Mouse (Mus musculus) hematopoietic multipotent progenitor cell, adult 10-12 weeks (in vitro differentiated cells): ENCODE measurements around the gene Mroh3. TPM values are rescaled to one million over a fixed set of nuclear protein-coding genes. Genes with fewer than 3 reads are reported as not detected.

ENCODE experiments used
- polyA plus RNA-seq: library from polyadenylated mRNA; stranded (reverse); fragments of >175 nt; gene quantifications from 2 replicates; pipeline ENCODE4 v1.2.3, GENCODE M21; 2012; ENCODE audit warnings: low replicate concordance

Gene Mroh3
- polyA plus RNA-seq = not detected in 2 replicates

DNA sequence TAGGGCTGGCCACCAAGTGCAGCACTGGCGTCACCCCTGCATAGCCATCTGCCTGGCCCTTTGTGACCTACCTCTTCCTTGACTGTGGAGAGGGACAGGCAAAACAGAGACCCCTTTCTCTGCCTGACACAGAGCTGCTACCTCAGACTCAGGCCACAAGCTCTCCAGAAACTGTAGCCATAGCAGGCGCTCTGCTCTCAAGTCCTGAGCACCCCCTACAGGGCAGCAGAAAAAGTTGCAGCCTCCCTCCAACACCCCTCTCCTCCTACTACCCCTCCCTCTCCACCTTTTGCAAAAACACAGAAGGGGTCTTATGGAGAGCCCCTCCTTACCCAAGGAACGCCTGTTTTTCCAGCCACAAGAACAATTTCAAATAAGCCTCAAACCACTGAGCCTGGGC is at the start of gene Mroh3:
Gene Mroh3, minus strand, starts transcription at position 26 of the 400 bp plus-strand sequence.

GRCm38 (mm10) chr1:136260635-136261238 is 48.1 kb upstream of the Mroh3 start, which contains the start of gene Gpr25:
TSS of gene Gpr25 (minus strand) at chr1:136260873.

DNA sequence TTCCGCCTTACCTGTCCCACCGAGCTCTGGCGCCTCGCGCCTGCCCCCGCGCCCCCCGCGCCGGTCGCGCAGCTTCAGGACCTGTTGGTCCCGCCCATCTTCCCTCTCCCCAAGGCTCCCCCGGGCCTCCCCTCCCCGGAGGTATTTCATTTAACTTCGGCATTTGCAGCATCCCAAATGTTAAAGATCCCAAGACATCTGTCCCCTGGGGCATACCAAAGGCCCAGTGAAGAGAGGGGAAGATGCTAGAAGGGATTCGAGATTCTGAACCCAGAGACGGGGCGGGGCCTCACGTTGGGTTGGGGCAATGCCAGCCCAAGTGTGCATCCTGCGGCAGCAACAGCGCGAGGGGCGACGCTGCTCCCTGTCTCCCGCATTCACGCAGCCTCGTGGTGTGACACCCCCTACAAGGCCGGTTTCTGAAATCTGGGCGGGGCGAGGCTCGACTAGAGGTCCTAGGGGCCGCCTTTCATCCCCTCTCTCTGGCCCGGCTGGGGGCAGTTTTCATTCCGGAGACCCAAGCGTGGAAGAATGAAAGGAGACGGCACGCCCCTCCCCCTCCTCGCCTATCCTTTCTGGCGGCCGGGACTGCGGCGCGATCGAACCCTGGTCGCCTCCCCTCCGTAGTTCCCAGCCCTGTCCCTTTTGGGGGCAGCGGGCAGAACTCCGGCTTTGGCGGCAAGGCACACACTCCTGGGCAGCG is 21.4 kb upstream of the Mroh3 start, which contains the start of gene Inava:
Gene Inava, minus strand, starts transcription at position 373 of the 703 bp plus-strand sequence.

Other genes starting within 250 kb of the Mroh3 start
- 0.02 and 0.03 TPM in 2 replicates for gene Igfn1, start 206.5 kb downstream of the Mroh3 start, polyA plus RNA-seq
- 7.1 and 12.5 TPM in 2 replicates for gene Tmem9, start 204.7 kb downstream of the Mroh3 start, polyA plus RNA-seq
- gene Ascl5, start 162.0 kb downstream of the Mroh3 start, polyA plus RNA-seq = not detected in 2 replicates
- gene Cacna1s, start 160.1 kb downstream of the Mroh3 start, polyA plus RNA-seq = 11.2 and 17.2 TPM in 2 replicates
- gene Kif21b, start 81.4 kb downstream of the Mroh3 start, polyA plus RNA-seq = 110 and 148 TPM in 2 replicates
- 0.19 and 0.29 TPM in 2 replicates for gene Inava, start 21.4 kb upstream of the Mroh3 start, polyA plus RNA-seq
- gene Gpr25, start 48.0 kb upstream of the Mroh3 start, polyA plus RNA-seq = 5.3 and 17.4 TPM in 2 replicates
- 7.4 and 15.2 TPM in 2 replicates for gene Camsap2, start 133.3 kb upstream of the Mroh3 start, polyA plus RNA-seq
- 1.1 and 2.2 TPM in 2 replicates for gene Ddx59, start 202.4 kb upstream of the Mroh3 start, polyA plus RNA-seq